Mouse (Mus musculus): ENCODE measurements around the gene Rrp7a. TPM values are rescaled to one million over a fixed set of nuclear protein-coding genes. Genes with fewer than 3 reads are reported as not detected.

The Rrp7a gene
- total RNA-seq, 1 experiment, result 114 TPM

- Histone ChIP-seq H3K4me3 (ENCODE audit: insufficient read depth in 1 of 2, low read depth in 1 of 2, low read length in 2 of 2, poor library complexity in 1 of 2, severe bottlenecking in 1 of 2) (no peak overlapping the region), H3K9ac (ENCODE audit: insufficient read depth, low read depth, low read length, poor library complexity, severe bottlenecking) (no peak overlapping the region), H3K4me1 (ENCODE audit: control insufficient read depth in 2 of 2, insufficient read depth in 2 of 2, low read length in 2 of 2, poor library complexity in 1 of 2) (peaks cover 4 to 19% of the 10 kb centered on the region in 2 experiments; a peak in 2 of 4 replicates), H3K27ac (ENCODE audit: insufficient read depth, low read depth, low read length, poor library complexity, severe bottlenecking) (no peak overlapping the region; the same call in 1 of the 2 replicates), H3K9me3 (ENCODE audit: control insufficient read depth, insufficient read depth, low read depth, low read length) (no peaks in the 10 kb centered on the region), H3K36me3 (ENCODE audit: control insufficient read depth, insufficient read depth, low read length, poor library complexity, severe bottlenecking) (peaks cover 50% of the 10 kb centered on the region; the same call in 1 of the 2 replicates)
- in situ Hi-C loops (cut with MboI; ENCODE audit: low sequenced_read_pairs in 2 of 2, unreplicated experiment in 2 of 2), result loop anchor here in 1 of 2 experiments (5.0 kb wide), 1 partner anchor 54 kb away; no protein-coding TSS in a partner anchor
- no peak for TF ChIP-seq ZNF384 (IDR thresholded peaks at IDR 0.05; ENCODE audit: low read depth, low read length)
- TF ChIP-seq MAFK (IDR thresholded peaks at IDR 0.05; ENCODE audit: insufficient read depth, low read depth, low read length), result no peak
- TF ChIP-seq ZC3H11A (IDR thresholded peaks at IDR 0.05; ENCODE audit: borderline replicate concordance, low read depth, low read length), result no peak
- TF ChIP-seq CHD2 (IDR thresholded peaks at IDR 0.05; ENCODE audit: low read depth, low read length), result no peak
- no peak for TF ChIP-seq HCFC1 (IDR thresholded peaks at IDR 0.05; ENCODE audit: borderline replicate concordance, insufficient read depth, low read length)
- DNase-seq (ENCODE audit: low read depth, low spot score), result no peak
Measured at GRCm38 (mm10) chr15:83158587-83159160, 36.1 kb upstream of the Rrp7a start.

DNA sequence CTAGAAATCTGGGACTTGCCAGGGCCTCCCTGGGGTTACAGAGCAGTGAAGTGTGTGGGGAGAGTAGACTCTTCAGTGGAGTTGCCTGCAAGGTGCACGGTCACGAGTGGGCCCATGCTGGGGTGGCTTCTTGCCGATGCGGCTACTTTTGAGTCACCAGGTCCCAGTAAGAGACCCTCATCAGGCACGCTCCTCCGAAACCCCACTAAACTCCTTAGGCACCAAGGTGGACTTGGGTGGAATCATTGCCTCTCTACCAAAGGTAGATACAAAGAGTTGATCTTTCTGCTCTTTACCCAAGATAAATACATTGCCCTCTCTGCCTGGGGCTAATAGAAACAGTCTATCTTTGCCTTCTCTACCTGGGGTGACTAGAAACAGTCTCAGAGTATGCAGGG lies 35.1 kb upstream of the Rrp7a start:
- peaks cover 4 to 19% of the 10 kb centered on the region in 2 experiments; a peak in 2 of 4 replicates for H3K4me1 ChIP-seq (ENCODE audit: control insufficient read depth in 2 of 2, insufficient read depth in 2 of 2, low read length in 2 of 2, poor library complexity in 1 of 2)
- H3K9ac ChIP-seq (ENCODE audit: insufficient read depth, low read depth, low read length, poor library complexity, severe bottlenecking), result no peak overlapping the region
- peak overlapping the region; percentile 38 for H3K27ac ChIP-seq (ENCODE audit: insufficient read depth, low read depth, low read length, poor library complexity, severe bottlenecking)
- no peak overlapping the region for H3K4me3 ChIP-seq (ENCODE audit: insufficient read depth in 1 of 2, low read depth in 1 of 2, low read length in 2 of 2, poor library complexity in 1 of 2, severe bottlenecking in 1 of 2)
- in situ Hi-C loops (cut with MboI; ENCODE audit: low sequenced_read_pairs in 2 of 2, unreplicated experiment in 2 of 2), result loop anchor here in 1 of 2 experiments (5.0 kb wide), 1 partner anchor 55 kb away; no protein-coding TSS in a partner anchor
- no peak for DNase-seq (ENCODE audit: low read depth, low spot score)
- H3K9me3 ChIP-seq (ENCODE audit: control insufficient read depth, insufficient read depth, low read depth, low read length), result no peaks in the 10 kb centered on the region
- TF ChIP-seq CHD2 (IDR thresholded peaks at IDR 0.05; ENCODE audit: low read depth, low read length), result no peak
- no peak for TF ChIP-seq ZC3H11A (IDR thresholded peaks at IDR 0.05; ENCODE audit: borderline replicate concordance, low read depth, low read length)
- no peak for TF ChIP-seq ZNF384 (IDR thresholded peaks at IDR 0.05; ENCODE audit: low read depth, low read length)
- no peak for TF ChIP-seq HCFC1 (IDR thresholded peaks at IDR 0.05; ENCODE audit: borderline replicate concordance, insufficient read depth, low read length)
- no peak for TF ChIP-seq MAFK (IDR thresholded peaks at IDR 0.05; ENCODE audit: insufficient read depth, low read depth, low read length)
- peaks cover 52% of the 10 kb centered on the region; the same call in 1 of the 2 replicates for H3K36me3 ChIP-seq (ENCODE audit: control insufficient read depth, insufficient read depth, low read length, poor library complexity, severe bottlenecking)

DNA sequence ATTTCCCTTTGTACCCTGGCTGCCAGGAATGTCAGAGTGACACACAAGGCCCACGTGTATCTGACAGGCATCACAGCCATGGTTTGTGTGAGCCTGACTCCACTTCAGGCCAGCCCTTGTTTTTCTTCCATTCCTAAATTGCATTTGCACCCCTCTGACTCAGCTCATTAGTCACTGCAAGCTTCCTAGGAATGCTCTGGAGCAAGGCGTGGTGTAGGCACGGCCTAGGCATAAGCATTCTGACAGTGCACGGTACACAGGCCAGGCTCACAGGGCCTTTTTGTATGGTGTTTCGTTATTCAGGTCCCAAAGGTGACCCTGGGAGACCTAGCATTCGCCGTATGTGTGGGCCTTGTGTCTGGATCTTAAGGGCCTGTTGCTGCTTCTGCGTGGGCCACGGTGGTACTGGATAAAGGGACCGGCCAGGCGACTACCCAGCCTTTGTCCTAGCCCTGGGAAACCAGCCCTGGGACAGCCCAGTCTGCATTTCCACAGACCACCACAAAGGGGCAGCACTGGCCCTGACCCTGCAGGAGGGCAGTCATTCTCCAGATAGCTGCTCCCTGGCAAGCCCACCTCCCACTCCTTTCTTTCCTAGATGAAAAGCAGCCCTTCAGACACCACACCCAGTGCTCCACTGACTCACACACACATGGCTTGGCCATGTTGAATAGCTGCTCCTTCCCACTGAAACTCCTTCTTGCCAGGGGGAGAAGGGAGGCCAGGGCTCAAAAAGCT lies 34.5 kb upstream of the Rrp7a start:
- H3K36me3 ChIP-seq (ENCODE audit: control insufficient read depth, insufficient read depth, low read length, poor library complexity, severe bottlenecking), result peaks cover 49% of the 10 kb centered on the region; the same call in 1 of the 2 replicates
- peak; percentile 72 for DNase-seq (ENCODE audit: low read depth, low spot score)

DNA sequence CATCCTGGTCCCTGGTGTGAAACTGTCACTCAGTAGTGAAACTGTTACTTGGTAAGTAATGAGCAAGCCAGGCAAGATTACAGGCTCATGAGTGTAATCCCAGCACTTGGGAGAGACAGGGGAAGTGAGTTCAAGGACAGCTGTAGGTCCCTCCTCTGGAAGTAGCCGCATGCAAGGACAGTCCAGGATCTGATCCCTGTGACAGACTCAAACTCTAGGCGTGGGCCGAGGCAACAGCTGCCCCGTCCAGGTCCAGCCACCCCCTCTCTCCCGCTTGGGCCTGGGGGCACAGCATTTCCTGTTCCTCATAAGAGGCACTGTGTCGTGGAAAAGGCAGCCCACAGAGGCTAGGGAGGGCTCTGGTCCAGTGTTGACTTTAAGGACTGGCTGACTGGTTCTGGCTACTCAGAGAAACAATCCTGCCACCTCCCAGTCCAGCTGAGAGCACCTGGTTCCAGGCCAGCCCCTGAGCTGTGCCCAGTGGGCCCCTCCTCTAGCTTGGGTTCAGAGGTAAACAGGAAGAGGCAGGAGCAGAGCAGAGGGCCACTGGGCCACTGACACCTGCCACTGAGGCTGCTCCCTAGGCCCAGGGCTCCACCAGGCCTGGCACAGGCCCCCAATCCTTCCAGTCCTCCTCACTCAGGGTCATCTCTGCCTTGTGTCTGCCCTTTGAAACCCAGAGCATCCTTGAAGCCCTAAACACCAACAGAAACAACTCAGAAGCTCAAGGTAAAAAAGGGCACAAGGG lies 33.2 kb upstream of the Rrp7a start:
- TF ChIP-seq CHD2 (IDR thresholded peaks at IDR 0.05; ENCODE audit: low read depth, low read length), result no peak
- TF ChIP-seq ZC3H11A (IDR thresholded peaks at IDR 0.05; ENCODE audit: borderline replicate concordance, low read depth, low read length), result no peak
- TF ChIP-seq MAFK (IDR thresholded peaks at IDR 0.05; ENCODE audit: insufficient read depth, low read depth, low read length), result no peak
- no peak for TF ChIP-seq ZNF384 (IDR thresholded peaks at IDR 0.05; ENCODE audit: low read depth, low read length)
- no peak for TF ChIP-seq HCFC1 (IDR thresholded peaks at IDR 0.05; ENCODE audit: borderline replicate concordance, insufficient read depth, low read length)
- no peak for DNase-seq (ENCODE audit: low read depth, low spot score)
- H3K9me3 ChIP-seq (ENCODE audit: control insufficient read depth, insufficient read depth, low read depth, low read length), result no peaks in the 10 kb centered on the region
- H3K9ac ChIP-seq (ENCODE audit: insufficient read depth, low read depth, low read length, poor library complexity, severe bottlenecking), result no peak overlapping the region
- in situ Hi-C loops (cut with MboI; ENCODE audit: low sequenced_read_pairs in 2 of 2, unreplicated experiment in 2 of 2), result loop anchor here in 1 of 2 experiments (5.0 kb wide), 1 partner anchor 56 kb away; no protein-coding TSS in a partner anchor
- peaks cover 0 to 12% of the 10 kb centered on the region in 2 experiments; a peak in 2 of 4 replicates for H3K4me1 ChIP-seq (ENCODE audit: control insufficient read depth in 2 of 2, insufficient read depth in 2 of 2, low read length in 2 of 2, poor library complexity in 1 of 2)
- peaks cover 42% of the 10 kb centered on the region; the same call in 1 of the 2 replicates for H3K36me3 ChIP-seq (ENCODE audit: control insufficient read depth, insufficient read depth, low read length, poor library complexity, severe bottlenecking)
- H3K27ac ChIP-seq (ENCODE audit: insufficient read depth, low read depth, low read length, poor library complexity, severe bottlenecking), result no peak overlapping the region
- H3K4me3 ChIP-seq (ENCODE audit: insufficient read depth in 1 of 2, low read depth in 1 of 2, low read length in 2 of 2, poor library complexity in 1 of 2, severe bottlenecking in 1 of 2), result no peak overlapping the region

More for the DNA sequence above, 34.5 kb upstream of the Rrp7a start:
- H3K4me3 ChIP-seq (ENCODE audit: insufficient read depth in 1 of 2, low read depth in 1 of 2, low read length in 2 of 2, poor library complexity in 1 of 2, severe bottlenecking in 1 of 2), result no peak overlapping the region
- in situ Hi-C loops (cut with MboI; ENCODE audit: low sequenced_read_pairs in 2 of 2, unreplicated experiment in 2 of 2), result loop anchor here in 1 of 2 experiments (5.0 kb wide), 1 partner anchor 55 kb away; no protein-coding TSS in a partner anchor
- peak overlapping the region; percentile 38 for H3K27ac ChIP-seq (ENCODE audit: insufficient read depth, low read depth, low read length, poor library complexity, severe bottlenecking)
- TF ChIP-seq ZC3H11A (IDR thresholded peaks at IDR 0.05; ENCODE audit: borderline replicate concordance, low read depth, low read length), result peak; percentile 32; the same call in 1 of the 2 replicates
- TF ChIP-seq ZNF384 (IDR thresholded peaks at IDR 0.05; ENCODE audit: low read depth, low read length), result no peak
- no peak for TF ChIP-seq CHD2 (IDR thresholded peaks at IDR 0.05; ENCODE audit: low read depth, low read length)
- TF ChIP-seq MAFK (IDR thresholded peaks at IDR 0.05; ENCODE audit: insufficient read depth, low read depth, low read length), result 0 out of 2 replicates have a peak, but pooled peaks have one; percentile 21
- no peak for TF ChIP-seq HCFC1 (IDR thresholded peaks at IDR 0.05; ENCODE audit: borderline replicate concordance, insufficient read depth, low read length)
- no peaks in the 10 kb centered on the region for H3K9me3 ChIP-seq (ENCODE audit: control insufficient read depth, insufficient read depth, low read depth, low read length)
- peaks cover 4 to 19% of the 10 kb centered on the region in 2 experiments; a peak in 2 of 4 replicates for H3K4me1 ChIP-seq (ENCODE audit: control insufficient read depth in 2 of 2, insufficient read depth in 2 of 2, low read length in 2 of 2, poor library complexity in 1 of 2)
- no peak overlapping the region for H3K9ac ChIP-seq (ENCODE audit: insufficient read depth, low read depth, low read length, poor library complexity, severe bottlenecking)

Data from ES-E14 (cell line).